Mouse (Mus musculus) mammary gland, adult 2 months (tissue): ENCODE data around the gene Vmn1r103. TPM values are rescaled to one million over a fixed set of nuclear protein-coding genes. Genes with fewer than 3 reads are reported as not detected.

Experiments used
- polyA plus RNA-seq: library from polyadenylated mRNA; depleted of rRNA; stranded (reverse); fragments of >200 nt; gene quantifications from 2 replicates; pipeline ENCODE4 v1.2.3, GENCODE M21; 2012; ENCODE audit warnings: low replicate concordance; rRNA removed

The Vmn1r103 gene
- not detected in 2 replicates for polyA plus RNA-seq

GRCm38 (mm10) chr7:20510434-20510833, at the start of gene Vmn1r103:
Gene Vmn1r103, minus strand, starts transcription at chr7:20510534.

GRCm38 (mm10) chr7:20545657-20546056, 35.3 kb upstream of the Vmn1r103 start, which contains the start of gene Gm5726:
Gene Gm5726, minus strand, starts transcription at chr7:20545757.

GRCm38 (mm10) chr7:20533537-20533936, 23.2 kb upstream of the Vmn1r103 start, which contains the start of gene Vmn1r104:
Gene Vmn1r104, plus strand, starts transcription at chr7:20533837.

GRCm38 (mm10) chr7:20474825-20475224, 35.5 kb downstream of the Vmn1r103 start, which contains the start of gene Gm10670:
Gene Gm10670, minus strand, starts transcription at chr7:20474925.

Other genes with a start within 250 kb of the Vmn1r103 start
- gene Gm5890, start 247.7 kb downstream of the Vmn1r103 start, polyA plus RNA-seq = not detected in 2 replicates
- gene Gm4133, start 176.5 kb downstream of the Vmn1r103 start, polyA plus RNA-seq = not detected in 2 replicates
- not detected in 2 replicates for gene Gm5728, start 135.1 kb downstream of the Vmn1r103 start, polyA plus RNA-seq
- not detected in 2 replicates for gene Vmn1r100, start 92.6 kb downstream of the Vmn1r103 start, polyA plus RNA-seq
- not detected in 2 replicates for gene Vmn1r101, start 67.9 kb downstream of the Vmn1r103 start, polyA plus RNA-seq
- not detected in 2 replicates for gene Gm10670, start 35.6 kb downstream of the Vmn1r103 start, polyA plus RNA-seq
- not detected in 2 replicates for gene Vmn1r104, start 23.3 kb upstream of the Vmn1r103 start, polyA plus RNA-seq
- gene Gm5726, start 35.2 kb upstream of the Vmn1r103 start, polyA plus RNA-seq = not detected in 2 replicates
- gene Gm4141, start 65.7 kb upstream of the Vmn1r103 start, polyA plus RNA-seq = not detected in 2 replicates
- not detected in 2 replicates for gene Gm4513, start 88.5 kb upstream of the Vmn1r103 start, polyA plus RNA-seq
- gene Vmn1r107, start 158.4 kb upstream of the Vmn1r103 start, polyA plus RNA-seq = not detected in 2 replicates
- not detected in 2 replicates for gene Vmn1r111, start 192.7 kb upstream of the Vmn1r103 start, polyA plus RNA-seq
- not detected in 2 replicates for gene Gm10668, start 220.1 kb upstream of the Vmn1r103 start, polyA plus RNA-seq